Mouse (Mus musculus) kidney, postnatal 0 days (tissue): ENCODE results near the gene E2f6. TPM values are rescaled to one million over a fixed set of nuclear protein-coding genes. Genes with fewer than 3 reads are reported as not detected.
A peak's percentile ranks its signal among the peaks of the same experiment; 100 is the strongest.

ENCODE experiments used
- ATAC-seq: fragments of 200-750 bp; cut with Nextera tagmentation; replicated peaks from 2 replicates; pipeline ENCODE4 v1.8.0; 2017; ENCODE audit warnings: low read depth, moderate number of reproducible peaks, moderate TSS enrichment, moderate library complexity; ENCODE audit not compliant: low FRiP score
- DNase-seq: peaks from one replicate; pipeline ENCODE4 v3.0.0-alpha.2; 2016; ENCODE audit warnings: low spot score
- H3K27ac ChIP-seq: fragments of 300-500 bp; sonication (generic); 2 replicates; pipeline ENCODE4 v1.5.1; 2014; ENCODE audit warnings: mild to moderate bottlenecking
- H3K27me3 ChIP-seq: fragments of 300-500 bp; sonication (generic); 2 replicates; pipeline ENCODE4 v1.6.1; 2014; ENCODE audit warnings: low read length, mixed read lengths; ENCODE audit not compliant: insufficient read depth
- H3K36me3 ChIP-seq: fragments of 300-500 bp; sonication (generic); 2 replicates; pipeline ENCODE4 v1.6.1; 2014; ENCODE audit warnings: low read length, mixed read lengths; ENCODE audit not compliant: insufficient read depth
- H3K4me1 ChIP-seq: fragments of 300-500 bp; sonication (generic); replicated peaks from 2 replicates; pipeline ENCODE4 v1.6.1; 2014; ENCODE audit warnings: antibody characterized with exemption, low read length, mixed read lengths; ENCODE audit not compliant: insufficient read depth
- H3K4me2 ChIP-seq: fragments of 300-500 bp; sonication (generic); 2 replicates; pipeline ENCODE4 v1.6.1; 2014; ENCODE audit warnings: mild to moderate bottlenecking, low read length, moderate library complexity, mixed read lengths
- H3K4me3 ChIP-seq: fragments of 300-500 bp; sonication (generic); replicated peaks from 2 replicates; pipeline ENCODE4 v1.5.1; 2014; ENCODE audit warnings: low read depth, low read length
- H3K9ac ChIP-seq: fragments of 300-500 bp; sonication (generic); 2 replicates; pipeline ENCODE4 v1.6.1; 2014; ENCODE audit warnings: low read depth, low read length
- H3K9me3 ChIP-seq: fragments of 300-500 bp; sonication (generic); replicated peaks from 2 replicates; pipeline ENCODE4 v1.6.1; 2016; ENCODE audit warnings: low read length, inconsistent platforms, mixed read lengths
- CTCF ChIP-seq: IDR thresholded peaks from 2 replicates; pipeline ENCODE4 v1.5.1; 2016; ENCODE audit warnings: antibody characterized with exemption, low read depth, mild to moderate bottlenecking, moderate library complexity
- WGBS: fragments of 180-500 bp; shearing (Covaris S2); extraction: QIAGEN DNeasy Blood & Tissue Kit; methylation state at CpG from one replicate; pipeline ENCODE4 v1.1.7; 2014; 5-methylcytosine and 5-hydroxymethylcytosine counted together
- polyA plus RNA-seq: library from polyadenylated mRNA; unstranded; fragments of >200 nt; fragmentation: Nextera tagmentation; extraction: Ambion mirVana; gene quantifications from 2 replicates; pipeline ENCODE4 v1.2.1, GENCODE M21; 2015

Gene E2f6
- polyA plus RNA-seq, 1 experiment from 2014 or later = 26.8 TPM

- no peak for ATAC-seq
- no peaks in the 10 kb centered on the region for H3K27me3 ChIP-seq
- H3K9ac ChIP-seq = no peak overlapping the region
- peak; percentile 94 for DNase-seq
- H3K36me3 ChIP-seq = no peaks in the 10 kb centered on the region
- WGBS = 33% methylated on average over 3 of the region's 3 CpGs
- no peaks in the 10 kb centered on the region for H3K9me3 ChIP-seq
- no peak overlapping the region for H3K4me3 ChIP-seq
- no peak overlapping the region for H3K4me2 ChIP-seq
- peak; percentile 82 for TF ChIP-seq CTCF
- 0 out of 2 replicates have a peak, but pooled peaks cover 3% of the 10 kb centered on the region for H3K4me1 ChIP-seq
- no peak overlapping the region for H3K27ac ChIP-seq
These were observed 2.7 kb upstream of the E2f6 start for GRCm38 (mm10) chr12:16808045-16808444.

GRCm38 (mm10) chr12:16811477-16811876, 714 bp downstream of the E2f6 start:
- peak overlapping the region; percentile 76 for H3K4me3 ChIP-seq
- 0 out of 2 replicates have a peak, but pooled peaks cover 3% of the 10 kb centered on the region for H3K4me1 ChIP-seq
- no peak for ATAC-seq
- no peaks in the 10 kb centered on the region for H3K27me3 ChIP-seq
- TF ChIP-seq CTCF = no peak
- 1% methylated on average over 15 of the region's 15 CpGs for WGBS
- H3K36me3 ChIP-seq = 0 out of 2 replicates have a peak, but pooled peaks cover 5% of the 10 kb centered on the region
- H3K9ac ChIP-seq = peak overlapping the region; percentile 80
- H3K9me3 ChIP-seq = no peaks in the 10 kb centered on the region
- no peak for DNase-seq
- peak overlapping the region; percentile 71 for H3K4me2 ChIP-seq
- peak overlapping the region; percentile 51 for H3K27ac ChIP-seq

GRCm38 (mm10) chr12:16817147-16817546, 6.4 kb downstream of the E2f6 start:
- no peak overlapping the region for H3K4me3 ChIP-seq
- peaks cover 45% of the 10 kb centered on the region for H3K36me3 ChIP-seq
- DNase-seq (no peak), ATAC-seq (no peak)
- H3K4me2 ChIP-seq = no peak overlapping the region
- no peak overlapping the region for H3K27ac ChIP-seq
- 87% methylated on average over 4 of the region's 4 CpGs for WGBS
- H3K9ac ChIP-seq = no peak overlapping the region
- TF ChIP-seq CTCF = no peak
- no peaks in the 10 kb centered on the region for H3K9me3 ChIP-seq
- H3K27me3 ChIP-seq = no peaks in the 10 kb centered on the region
- no peaks in the 10 kb centered on the region for H3K4me1 ChIP-seq

- Histone ChIP-seq H3K4me1 (no peaks in the 10 kb centered on the region), H3K36me3 (peaks cover 56% of the 10 kb centered on the region), H3K4me3 (no peak overlapping the region), H3K9ac (no peak overlapping the region), H3K4me2 (no peak overlapping the region), H3K9me3 (no peaks in the 10 kb centered on the region), H3K27ac (no peak overlapping the region), H3K27me3 (no peaks in the 10 kb centered on the region)
- ATAC-seq (no peak), DNase-seq (no peak)
- TF ChIP-seq CTCF = no peak
- WGBS = 58% methylated on average over 11 of the region's 11 CpGs
These were observed 7.8 kb downstream of the E2f6 start for GRCm38 (mm10) chr12:16818513-16818912.

GRCm38 (mm10) chr12:16820761-16821160, 10.0 kb downstream of the E2f6 start:
- H3K36me3 ChIP-seq = peaks cover 68% of the 10 kb centered on the region
- ATAC-seq = no peak

GRCm38 (mm10) chr12:16822181-16822734, 11.5 kb downstream of the E2f6 start:
- Histone ChIP-seq H3K9me3 (no peaks in the 10 kb centered on the region), H3K36me3 (peaks cover 65% of the 10 kb centered on the region), H3K27me3 (no peaks in the 10 kb centered on the region), H3K4me1 (no peaks in the 10 kb centered on the region), H3K4me2 (no peak overlapping the region), H3K27ac (no peak overlapping the region), H3K4me3 (no peak overlapping the region), H3K9ac (no peak overlapping the region)
- DNase-seq (no peak), ATAC-seq (no peak)
- no peak for TF ChIP-seq CTCF
- WGBS = 95% methylated on average over 10 of the region's 10 CpGs

More at GRCm38 (mm10) chr12:16820761-16821160, 10.0 kb downstream of the E2f6 start:
- DNase-seq = no peak
- Histone ChIP-seq H3K27ac (no peak overlapping the region), H3K9me3 (no peaks in the 10 kb centered on the region), H3K4me2 (no peak overlapping the region), H3K27me3 (no peaks in the 10 kb centered on the region), H3K9ac (no peak overlapping the region), H3K4me3 (no peak overlapping the region), H3K4me1 (no peaks in the 10 kb centered on the region)
- TF ChIP-seq CTCF = no peak
- WGBS = 89% methylated on average over 7 of the region's 7 CpGs

GRCm38 (mm10) chr12:16823701-16824100, 12.9 kb downstream of the E2f6 start:
- TF ChIP-seq CTCF = no peak

More at GRCm38 (mm10) chr12:16823701-16824100, 12.9 kb downstream of the E2f6 start:
- no peak overlapping the region for H3K4me2 ChIP-seq
- no peak overlapping the region for H3K4me3 ChIP-seq
- no peaks in the 10 kb centered on the region for H3K4me1 ChIP-seq
- 84% methylated on average over 1 of the region's 1 CpGs for WGBS
- no peak overlapping the region for H3K9ac ChIP-seq
- H3K9me3 ChIP-seq = no peaks in the 10 kb centered on the region
- no peaks in the 10 kb centered on the region for H3K27me3 ChIP-seq
- H3K27ac ChIP-seq = no peak overlapping the region
- peaks cover 59% of the 10 kb centered on the region for H3K36me3 ChIP-seq
- ATAC-seq = no peak
- no peak for DNase-seq
